ENCODE assay signal across 9 mouse cellular contexts in the genomic region with DNA sequence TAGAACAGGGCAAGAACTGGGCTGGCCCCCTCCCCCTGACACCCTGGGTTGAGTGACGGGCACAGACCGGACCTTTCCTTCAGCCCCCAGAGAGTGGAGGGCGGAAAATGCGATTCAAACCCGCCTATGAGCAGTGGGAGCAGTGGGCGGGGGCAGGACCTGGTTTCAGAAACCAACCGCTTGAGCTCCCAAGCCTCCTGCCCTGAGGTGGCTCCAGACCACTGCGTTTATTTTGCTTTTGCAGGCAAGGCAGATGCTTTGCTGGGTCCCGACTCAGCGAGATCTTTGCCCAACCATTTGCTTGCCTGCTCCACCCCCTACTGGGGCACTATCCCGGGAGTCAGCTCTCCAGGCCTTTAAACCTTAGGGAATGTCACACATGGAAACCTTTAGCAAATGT. TPM values are rescaled to one million over a fixed set of nuclear protein-coding genes. Genes with fewer than 3 reads are reported as not detected.
DNase-seq lines count a peak whose midpoint lies in the region; ATAC-seq lines count a peak whose summit lies in the region.
"Had no signal": no experiment of that assay in that cellular context is flagged by ENCODE, and none has a peak within 500 bp of the region (broad histone marks: within the 10 kb centered on the region; RNA-seq: fewer than 3 reads in every experiment).

No protein-coding gene starts in this region.

- H3K27ac ChIP-seq in embryonic facial prominence, embryonic 12.5 days: peak overlapping the region; percentile 100
- peak overlapping the region; percentile 100 for H3K27ac ChIP-seq in limb, embryonic 13.5 days

- DNase-seq in heart, adult 11 months: peak; percentile 97
- DNase-seq in heart, postnatal 25 days (ENCODE audit: low spot score): no peak
- DNase-seq in heart, postnatal 10 days: peak; percentile 45 to 56
- peak; percentile 59 for DNase-seq in yolk sac, embryonic 10.5 days (ENCODE audit: low spot score)
- no peak for DNase-seq in thymus, postnatal 36 days
- DNase-seq in layer of hippocampus, adult 9-11 months: no peak

- intact Hi-C loops in heart, postnatal 25 days (cut with DNase I): loop anchor here (10.0 kb wide), 3 partner anchors 445 to 1085 kb away; partner anchors contain the start of genes Lnx1 and Usp46
- intact Hi-C loops in heart, postnatal 10 days (cut with DNase I): loop anchor here (2.0 to 5.0 kb wide), 3 partner anchors 189 to 1388 kb away; no protein-coding TSS in a partner anchor

- H3K9ac ChIP-seq in embryonic facial prominence, embryonic 12.5 days: peak overlapping the region; percentile 52; the same call in 1 of the 2 replicates
- peak overlapping the region; percentile 69 for H3K9ac ChIP-seq in limb, embryonic 13.5 days

- no peak for ATAC-seq in embryonic facial prominence, embryonic 12.5 days (ENCODE audit: insufficient number of reproducible peaks, insufficient read depth, low FRiP score, low TSS enrichment)
- no peak for ATAC-seq in limb, embryonic 13.5 days (ENCODE audit: low FRiP score, low read depth)

- H3K27me3 ChIP-seq in embryonic facial prominence, embryonic 12.5 days: no peaks in the 10 kb centered on the region; the same call in 1 of the 2 replicates
- 0 out of 2 replicates have a peak, but pooled peaks cover 4% of the 10 kb centered on the region for H3K27me3 ChIP-seq in limb, embryonic 13.5 days

- H3K9me3 ChIP-seq in embryonic facial prominence, embryonic 12.5 days: no peaks in the 10 kb centered on the region
- no peaks in the 10 kb centered on the region for H3K9me3 ChIP-seq in limb, embryonic 13.5 days

- H3K4me3 ChIP-seq in embryonic facial prominence, embryonic 12.5 days: peak overlapping the region; percentile 79
- H3K4me3 ChIP-seq in limb, embryonic 13.5 days: peak overlapping the region; percentile 86
- H3K4me3 ChIP-seq: erythroblast, embryonic 14.5 days had no signal

- WGBS in embryonic facial prominence, embryonic 12.5 days: 0% methylated on average over 11 of the region's 11 CpGs
- 2% methylated on average over 11 of the region's 11 CpGs for WGBS in limb, embryonic 13.5 days

- H3K4me1 ChIP-seq in embryonic facial prominence, embryonic 12.5 days: peaks cover 28% of the 10 kb centered on the region
- peaks cover 37% of the 10 kb centered on the region for H3K4me1 ChIP-seq in limb, embryonic 13.5 days

- peak overlapping the region; percentile 63 for H3K4me2 ChIP-seq in embryonic facial prominence, embryonic 12.5 days (replicated peaks)
- H3K4me2 ChIP-seq in limb, embryonic 13.5 days (replicated peaks): peak overlapping the region; percentile 80

- no peaks in the 10 kb centered on the region for H3K36me3 ChIP-seq in embryonic facial prominence, embryonic 12.5 days
- no peaks in the 10 kb centered on the region for H3K36me3 ChIP-seq in limb, embryonic 13.5 days

RNA-seq across cellular contexts. Expression of gene Pdgfra, which starts 2.2 kb away (rescaled TPM):
- total RNA-seq in heart, postnatal 25 days (2021): 10 to 100 TPM; 31.8 to 32.3 TPM
- 125 and 127 TPM in 2 replicates for polyA plus RNA-seq in embryonic facial prominence, embryonic 12.5 days (2016; fragmentation: Nextera tagmentation; extraction: Ambion mirVana)
- total RNA-seq in heart, postnatal 10 days (2021): 10 to 100 TPM; 43.3 to 51.1 TPM
- polyA plus RNA-seq in limb, embryonic 13.5 days (2015; fragmentation: Nextera tagmentation; extraction: Ambion mirVana): 120 and 137 TPM in 2 replicates
- polyA plus RNA-seq: erythroblast, embryonic 14.5 days had no signal

Comparison
In these comparisons a context has a peak if more than half of its experiments do, and no peak if none do; other contexts are left out.
1. DNase-seq: peak in heart, adult 11 months (single experiment), heart, postnatal 10 days (2 of 2) and yolk sac, embryonic 10.5 days (single experiment); none in heart, postnatal 25 days (single experiment), thymus, postnatal 36 days (0 of 2) and layer of hippocampus, adult 9-11 months (single experiment).